Mouse (Mus musculus) CH12.LX (cell line): Measurements from ENCODE around the gene Magi2. TPM values are rescaled to one million over a fixed set of nuclear protein-coding genes. Genes with fewer than 3 reads are reported as not detected.

Experiments used
- DNase-seq: peaks from one replicate; pipeline ENCODE4 v3.0.0-alpha.2; 2013; ENCODE audit errors: extremely low read depth
- H3K27ac ChIP-seq: 2 replicates; pipeline ENCODE4 v1.5.1; 2012; ENCODE audit warnings: low read depth, mild to moderate bottlenecking, control low read depth, moderate library complexity; ENCODE audit not compliant: insufficient read depth
- H3K27me3 ChIP-seq: replicated peaks from 2 replicates; pipeline ENCODE3; 2012; ENCODE audit warnings: inconsistent platforms
- H3K36me3 ChIP-seq, 2 experiments: replicated peaks in 1 of 2; 2 replicates each; pipeline versions ENCODE3 to v1.6.1; 2012; ENCODE audit warnings: inconsistent platforms in 1 of 2, low read length in 1 of 2, mild to moderate bottlenecking in 1 of 2, mixed read lengths in 1 of 2, moderate library complexity in 1 of 2; ENCODE audit not compliant: control insufficient read depth in 1 of 2, insufficient read depth in 1 of 2
- H3K4me1 ChIP-seq, 2 experiments: 2 replicates each; pipeline ENCODE4 v1.6.1; 2012; ENCODE audit warnings: inconsistent platforms in 1 of 2, moderate library complexity in 1 of 2; ENCODE audit not compliant: insufficient read depth in 2 of 2, control insufficient read depth in 1 of 2
- H3K4me2 ChIP-seq: 2 replicates; pipeline ENCODE4 v1.6.1; 2012; ENCODE audit warnings: low read depth, mild to moderate bottlenecking, control low read depth; ENCODE audit not compliant: poor library complexity, insufficient read depth, severe bottlenecking
- H3K4me3 ChIP-seq, 3 experiments: fragments of 150-350 bp in 1 of 3; sonication (generic) in 1 of 3; replicated peaks in 1 of 3; 2 replicates each; pipeline versions ENCODE3 to v1.5.1; 2011 to 2012; ENCODE audit warnings: low read depth in 2 of 3, low read length in 2 of 3, mild to moderate bottlenecking in 2 of 3, moderate library complexity in 2 of 3, control low read depth in 1 of 3, improper control_type of control experiment in 1 of 3, inconsistent platforms in 1 of 3, mixed read lengths in 1 of 3; ENCODE audit not compliant: poor library complexity in 1 of 3
- H3K79me2 ChIP-seq: replicated peaks from 2 replicates; pipeline ENCODE4 v1.6.1; 2012; ENCODE audit warnings: mild to moderate bottlenecking, moderate library complexity; ENCODE audit not compliant: control insufficient read depth, poor library complexity, insufficient read depth, severe bottlenecking; ENCODE audit errors: extremely low read depth
- H3K9ac ChIP-seq: 2 replicates; pipeline ENCODE4 v1.6.1; 2012; ENCODE audit warnings: low read depth, mild to moderate bottlenecking, control low read depth, moderate library complexity; ENCODE audit not compliant: insufficient read depth
- H3K9me3 ChIP-seq: replicated peaks from 2 replicates; pipeline ENCODE3; 2012; ENCODE audit warnings: low read length, inconsistent platforms, mixed read lengths
- BHLHE40 ChIP-seq: IDR thresholded peaks from 2 replicates; pipeline ENCODE4 v1.6.1; 2011; ENCODE audit warnings: mild to moderate bottlenecking, low read depth, low read length, improper control_type of control experiment
- CHD1 ChIP-seq: IDR thresholded peaks from 2 replicates; pipeline ENCODE4 v1.6.1; 2012; ENCODE audit warnings: low read depth, low read length, improper control_type of control experiment, inconsistent platforms
- CHD2 ChIP-seq: IDR thresholded peaks from 2 replicates; pipeline ENCODE4 v1.6.1; 2011; ENCODE audit warnings: low read length, improper control_type of control experiment
- CTCF ChIP-seq, 2 experiments: IDR thresholded peaks in 1 of 2; conservative IDR thresholded peaks in 1 of 2; 2 replicates each; pipeline ENCODE4 v1.5.1; 2011 to 2012; ENCODE audit warnings: low read depth in 2 of 2, low read length in 2 of 2, improper control_type of control experiment in 1 of 2, inconsistent platforms in 1 of 2, mild to moderate bottlenecking in 1 of 2, moderate library complexity in 1 of 2
- EP300 ChIP-seq: IDR thresholded peaks from 2 replicates; pipeline ENCODE4 v1.6.1; 2011; ENCODE audit warnings: low read length, improper control_type of control experiment
- ETS1 ChIP-seq: conservative IDR thresholded peaks from 2 replicates; pipeline ENCODE4 v1.6.1; 2012; ENCODE audit warnings: low read depth, mild to moderate bottlenecking, inconsistent platforms, low read length, improper control_type of control experiment, moderate library complexity
- JUND ChIP-seq: conservative IDR thresholded peaks from 2 replicates; pipeline ENCODE4 v1.6.1; 2011; ENCODE audit warnings: low read depth, low read length, improper control_type of control experiment
- MAFK ChIP-seq: IDR thresholded peaks from 2 replicates; pipeline ENCODE4 v1.6.1; 2011; ENCODE audit warnings: low read length, improper control_type of control experiment; ENCODE audit not compliant: insufficient replicate concordance
- MXI1 ChIP-seq: IDR thresholded peaks from 2 replicates; pipeline ENCODE4 v1.6.1; 2011; ENCODE audit warnings: mild to moderate bottlenecking, low read depth, low read length, improper control_type of control experiment
- MYC ChIP-seq: IDR thresholded peaks from 2 replicates; pipeline ENCODE4 v1.6.1; 2011; ENCODE audit warnings: low read depth, mild to moderate bottlenecking, improper control_type of control experiment, low read length
- NRF1 ChIP-seq: IDR thresholded peaks from 2 replicates; pipeline ENCODE4 v1.6.1; 2014; ENCODE audit warnings: low read depth, mild to moderate bottlenecking, inconsistent platforms, low read length, improper control_type of control experiment, moderate library complexity
- POLR2A ChIP-seq: IDR thresholded peaks from 2 replicates; pipeline ENCODE4 v1.6.1; 2011; ENCODE audit warnings: low read depth, mild to moderate bottlenecking, improper control_type of control experiment, low read length
- RCOR1 ChIP-seq: conservative IDR thresholded peaks from 2 replicates; pipeline ENCODE4 v1.6.1; 2012; ENCODE audit warnings: low read depth, mild to moderate bottlenecking, inconsistent platforms, low read length, improper control_type of control experiment
- SMC3 ChIP-seq: IDR thresholded peaks from 2 replicates; pipeline ENCODE4 v1.6.1; 2011; ENCODE audit warnings: low read depth, low read length, improper control_type of control experiment
- TBP ChIP-seq: conservative IDR thresholded peaks from 2 replicates; pipeline ENCODE4 v1.6.1; 2011; ENCODE audit warnings: low read depth, low read length, improper control_type of control experiment
- USF2 ChIP-seq: conservative IDR thresholded peaks from 2 replicates; pipeline ENCODE4 v1.6.1; 2011; ENCODE audit warnings: low read depth, low read length, improper control_type of control experiment
- ZKSCAN1 ChIP-seq: IDR thresholded peaks from 2 replicates; pipeline ENCODE4 v1.6.1; 2012; ENCODE audit warnings: low read depth, inconsistent platforms, low read length, improper control_type of control experiment, borderline replicate concordance
- ZMIZ1 ChIP-seq: IDR thresholded peaks from 2 replicates; pipeline ENCODE4 v1.6.1; 2012; ENCODE audit warnings: low read depth, mild to moderate bottlenecking, inconsistent platforms, low read length, improper control_type of control experiment
- dilution Hi-C: fragments of 300-500 bp; cut with MboI; formaldehyde crosslinking; loops from 2 replicates; pipeline ENCODE4 v1.14.3; 2020; ENCODE audit warnings: low sequenced_read_pairs; ENCODE audit not compliant: extremely low pct_unique_long_range_greater_than_20kb, extremely low pct_ligation_motif_present
- in situ Hi-C: fragments of 300-500 bp; cut with MboI; formaldehyde crosslinking; loops from 3 replicates; pipeline ENCODE4 v1.14.3; 2019; ENCODE audit warnings: low sequenced_read_pairs, low pct_ligation_motif_present, low pct_unique_long_range_greater_than_20kb, mixed read lengths
- polyA plus RNA-seq: library from polyadenylated mRNA; unstranded; fragments of >175 nt; gene quantifications from 2 replicates; pipeline ENCODE4 v1.2.1, GENCODE M21; 2012; ENCODE audit warnings: low read depth; ENCODE audit not compliant: insufficient read length
- total RNA-seq, 2 experiments: library from RNA; depleted of rRNA; stranded (reverse); fragments of 300-350 nt in 1 of 2; fragments of >200 nt in 1 of 2; gene quantifications; 2 replicates each; pipeline ENCODE4 v1.2.3; 2012 to 2014

The Magi2 gene
- 0.38 and 0.42 TPM in 2 replicates for total RNA-seq (2012; rRNA removed)
- 0.28 and 0.63 TPM in 2 replicates for total RNA-seq (2014; rRNA removed)
- 0.25 and 0.37 TPM in 2 replicates for polyA plus RNA-seq

GRCm38 (mm10) chr5:19226866-19227243 lies at the start of gene Magi2:
Gene Magi2, plus strand, starts transcription at chr5:19227036.
- no peak within 1 kb of the TSS for H3K4me3 ChIP-seq
- DNase-seq = no peak
- peaks cover 0 to 17% of the 10 kb centered on the region in 2 experiments; a peak in 2 of 4 replicates for H3K4me1 ChIP-seq
- no peak within 1 kb of the TSS for H3K27ac ChIP-seq
- TF ChIP-seq BHLHE40 (no peak), CTCF (conservative IDR thresholded peaks at IDR 0.05 in 1 of 2, IDR thresholded peaks at IDR 0.05 in 1 of 2; ENCODE audit: low read depth in 2 of 2, low read length in 2 of 2) (no peak), MYC (no peak), SMC3 (no peak), ZKSCAN1 (no peak), EP300 (no peak), ETS1 (no peak), TBP (no peak), MAFK (no peak), MXI1 (no peak), CHD2 (no peak), NRF1 (no peak), CHD1 (no peak), RCOR1 (no peak)
- peaks cover 15% of the 10 kb centered on the region for H3K9me3 ChIP-seq
- no peaks in the 10 kb centered on the region for H3K36me3 ChIP-seq
- in situ Hi-C loops (no loop called here), dilution Hi-C loops (no loop called here)
- no peaks in the 10 kb centered on the region for H3K27me3 ChIP-seq
- no peaks in the 10 kb centered on the region for H3K79me2 ChIP-seq
- no peak within 1 kb of the TSS for H3K9ac ChIP-seq
- no peak within 1 kb of the TSS for H3K4me2 ChIP-seq

DNA sequence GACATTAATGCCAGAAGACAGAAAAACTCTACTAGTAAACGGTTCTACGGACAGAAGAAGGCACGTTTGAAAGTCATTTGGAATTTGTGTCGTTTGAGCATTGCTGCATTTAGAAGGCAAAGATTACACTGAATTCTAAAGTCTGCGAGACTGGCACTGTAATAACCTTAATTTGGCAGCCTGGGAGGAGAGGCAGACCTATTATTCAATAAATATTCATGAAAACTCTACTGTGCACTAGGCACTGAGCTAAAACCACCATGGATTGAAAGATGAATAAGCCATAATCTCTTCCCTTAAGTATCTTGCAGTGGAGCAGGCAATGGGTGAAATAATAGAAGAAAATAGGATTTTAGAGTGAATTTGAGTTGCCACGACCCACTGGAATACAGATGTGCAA lies 48.2 kb upstream of the Magi2 start:
- Histone ChIP-seq H3K9ac (no peak overlapping the region), H3K9me3 (no peaks in the 10 kb centered on the region), H3K79me2 (no peaks in the 10 kb centered on the region), H3K27ac (no peak overlapping the region), H3K4me1 (no peaks in the 10 kb centered on the region), H3K4me3 (no peak overlapping the region), H3K36me3 (no peaks in the 10 kb centered on the region), H3K4me2 (no peak overlapping the region), H3K27me3 (no peaks in the 10 kb centered on the region)
- dilution Hi-C loops (no loop called here), in situ Hi-C loops (no loop called here)
- TF ChIP-seq JUND (no peak), ZMIZ1 (no peak), POLR2A (no peak), CHD1 (no peak), RCOR1 (no peak), ZKSCAN1 (no peak), USF2 (no peak)
- DNase-seq = no peak
